Mouse (Mus musculus): ENCODE results near the gene Rfx7.

Gene Rfx7

GRCm38 (mm10) chr9:72531996-72532380, at the start of gene Rfx7:
Rfx7 (plus strand) TSS chr9:72532240.
- peak in 1 of 2 experiments; percentile 82 for DNase-seq (ENCODE audit: low spot score in 2 of 2)

DNA sequence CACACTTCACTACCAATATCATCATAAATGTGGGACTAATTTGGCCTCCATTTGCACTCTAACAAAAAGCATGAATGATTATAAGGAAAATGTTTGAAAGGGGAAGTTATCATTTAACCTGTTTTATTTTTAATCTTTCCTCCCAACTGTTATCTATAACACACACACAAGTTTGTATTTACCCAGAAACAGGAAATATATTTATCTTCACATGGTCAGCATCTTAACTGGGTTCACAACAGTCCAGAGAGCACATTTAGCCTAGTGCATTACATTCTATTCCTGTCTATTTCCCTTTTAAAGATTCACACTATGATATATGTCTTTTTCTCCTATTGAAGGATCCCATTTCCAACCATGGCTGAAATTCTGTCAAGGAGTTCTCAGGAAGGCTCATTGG, 43.5 kb upstream of the Rfx7 start:
- no peak for DNase-seq (ENCODE audit: low spot score in 2 of 2)

DNA sequence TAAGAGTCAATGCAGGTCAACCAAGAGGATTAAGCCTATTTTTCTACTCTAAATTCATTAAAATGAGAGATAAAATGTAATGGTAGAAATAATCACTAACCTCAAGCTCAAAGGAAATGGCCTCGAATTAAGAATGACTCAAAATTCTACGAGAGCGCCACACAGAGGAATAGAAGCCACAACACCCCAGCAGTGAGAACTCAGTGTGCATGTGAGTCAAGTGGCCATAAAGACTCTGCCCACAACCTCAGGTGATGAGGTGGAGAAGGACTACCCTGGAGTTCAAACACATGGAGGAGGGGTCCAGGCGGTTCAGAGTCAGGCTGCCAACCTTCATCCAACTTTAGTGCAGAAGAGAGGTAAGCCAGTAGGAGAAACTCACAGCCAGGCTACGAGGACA, 42.9 kb upstream of the Rfx7 start:
- DNase-seq (ENCODE audit: low spot score in 2 of 2) = no peak

DNA sequence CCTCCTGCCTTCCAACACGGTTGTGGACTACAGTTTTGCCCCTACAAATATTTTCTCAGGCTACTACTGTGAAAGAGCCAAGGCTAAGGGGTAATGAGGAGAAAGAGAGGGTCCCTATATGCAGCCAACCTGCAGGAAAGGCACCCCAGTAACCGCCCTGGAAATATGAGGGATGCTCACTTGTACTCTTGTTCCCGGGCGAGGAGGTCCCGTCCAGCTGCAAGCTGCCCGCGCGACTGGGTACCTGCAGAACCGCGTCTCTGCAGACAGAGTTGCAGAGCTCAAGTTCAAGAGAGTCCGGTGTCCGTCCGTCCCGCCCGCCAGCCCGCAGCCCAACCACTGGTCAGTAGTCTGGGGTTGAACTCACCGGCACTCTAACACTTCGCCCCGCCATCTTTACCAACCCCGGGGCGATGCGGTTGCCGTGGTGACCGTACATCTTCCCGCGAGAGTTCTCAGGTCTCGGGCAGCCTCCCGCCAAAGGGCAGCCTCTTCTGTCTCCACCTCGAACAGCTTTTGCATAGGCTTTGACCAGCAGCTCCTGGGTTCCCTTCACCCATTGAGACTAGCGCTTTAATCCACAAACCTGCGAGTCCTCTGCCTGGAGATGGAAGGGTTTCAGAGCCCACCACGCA, 40.4 kb upstream of the Rfx7 start:
- peak; percentile 94 to 97 for DNase-seq (ENCODE audit: low spot score in 2 of 2)

GRCm38 (mm10) chr9:72492194-72492565, 39.9 kb upstream of the Rfx7 start, which contains the start of gene Tex9:
Tex9 (minus strand) TSS chr9:72492212.
- DNase-seq (ENCODE audit: low spot score in 2 of 2) = no peak

DNA sequence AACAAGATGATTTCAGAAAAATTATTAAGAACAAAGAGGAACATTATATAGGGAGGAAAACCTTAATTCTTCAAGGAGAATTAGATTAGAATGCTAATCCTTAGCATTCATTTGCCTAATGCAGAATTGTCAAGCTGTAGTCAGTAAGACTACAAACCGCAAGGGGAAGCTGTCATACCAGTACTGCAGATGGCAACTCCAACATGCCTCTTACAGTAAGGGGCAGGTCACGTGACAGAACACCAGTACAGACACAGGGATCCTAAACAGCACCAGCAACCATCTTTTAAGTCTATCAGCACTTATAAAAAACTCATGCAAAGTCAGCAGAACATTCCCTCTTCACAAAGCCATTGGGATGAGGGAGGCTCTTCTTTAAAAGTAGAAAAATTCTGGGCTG, 38.6 kb upstream of the Rfx7 start:
- DNase-seq (ENCODE audit: low spot score in 2 of 2) = peak in 1 of 2 experiments; percentile 57

GRCm38 (mm10) chr9:72493984-72494685, 37.9 kb upstream of the Rfx7 start:
- DNase-seq (ENCODE audit: low spot score in 2 of 2) = no peak

DNA sequence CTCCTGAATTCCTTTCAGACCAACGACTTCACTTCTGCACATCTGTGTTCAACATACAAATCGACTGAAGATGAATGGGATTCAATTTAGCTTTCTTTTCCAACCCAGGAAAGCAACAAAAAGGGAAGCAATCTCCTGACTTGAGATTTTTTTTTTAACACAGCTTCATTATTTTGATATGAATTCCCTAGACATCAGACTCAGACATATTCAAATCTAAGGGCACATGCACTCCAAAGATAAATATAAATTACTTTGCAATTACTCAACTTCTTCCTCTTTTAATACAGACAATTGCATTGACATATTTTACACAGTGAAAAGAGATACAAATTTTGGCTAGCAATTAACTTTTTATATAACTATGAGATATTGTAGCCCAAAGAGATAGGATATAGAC, 35.3 kb upstream of the Rfx7 start:
- DNase-seq (ENCODE audit: low spot score in 2 of 2) = no peak

- DNase-seq (ENCODE audit: low spot score in 2 of 2) = no peak
Observed at GRCm38 (mm10) chr9:72497171-72497570, 34.9 kb upstream of the Rfx7 start.

DNA sequence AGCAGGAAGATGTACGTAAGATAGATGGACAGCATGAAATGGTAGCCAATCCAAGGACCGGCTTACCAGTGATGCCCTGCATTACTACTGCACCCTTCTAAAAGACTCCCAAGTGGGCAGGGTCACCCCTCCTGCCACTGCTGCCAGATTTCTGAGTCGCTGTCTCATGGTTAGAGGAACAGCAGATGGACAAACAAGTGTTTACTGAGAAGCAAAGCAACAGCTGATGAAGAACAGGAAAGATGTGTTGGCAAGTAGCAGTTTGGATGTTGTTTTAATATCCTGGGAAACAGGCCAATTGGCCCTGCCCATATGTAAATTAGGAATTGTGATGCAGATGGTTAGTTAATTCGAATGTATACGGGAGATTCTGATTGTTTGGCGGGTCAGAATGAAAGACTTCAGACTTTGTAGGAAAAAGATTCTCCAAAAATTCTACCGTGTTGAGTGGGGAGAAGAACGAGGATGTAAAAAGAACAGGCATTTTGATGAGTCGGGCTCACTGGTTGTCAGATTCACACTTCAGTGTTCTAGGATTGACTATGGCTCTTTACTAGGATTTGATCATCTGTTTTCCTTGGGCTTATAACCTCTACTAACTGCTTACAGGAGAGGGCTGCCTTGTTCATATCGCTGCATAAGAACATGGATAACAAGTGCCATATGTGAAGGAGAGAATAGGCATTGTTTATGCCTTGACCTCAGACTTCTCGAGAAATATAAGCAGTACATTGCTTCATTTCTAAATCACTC, 19.6 kb upstream of the Rfx7 start:
- DNase-seq (ENCODE audit: low spot score in 2 of 2) = no peak

GRCm38 (mm10) chr9:72515366-72515765, 16.7 kb upstream of the Rfx7 start:
- no peak for DNase-seq (ENCODE audit: low spot score in 2 of 2)

DNA sequence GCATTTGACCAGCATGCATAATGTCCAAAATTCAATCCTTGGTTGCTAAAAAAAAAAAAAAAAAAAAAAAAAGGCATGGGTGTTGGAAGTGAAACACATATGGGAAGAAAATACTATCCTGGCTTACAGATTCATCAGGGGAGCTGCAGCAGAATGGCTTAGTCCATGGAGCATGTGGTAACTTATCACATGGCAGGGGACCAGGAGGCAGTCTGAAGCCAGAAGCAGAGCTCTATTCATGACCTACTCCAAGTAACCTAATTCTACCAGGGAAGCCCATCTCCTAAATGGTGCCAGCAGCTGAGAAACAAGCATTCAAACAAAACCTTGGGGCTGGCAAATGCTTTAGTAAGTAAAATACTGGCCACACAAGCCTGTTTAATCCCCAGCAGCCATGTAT, 12.8 kb upstream of the Rfx7 start:
- no peak for DNase-seq (ENCODE audit: low spot score in 2 of 2)

DNA sequence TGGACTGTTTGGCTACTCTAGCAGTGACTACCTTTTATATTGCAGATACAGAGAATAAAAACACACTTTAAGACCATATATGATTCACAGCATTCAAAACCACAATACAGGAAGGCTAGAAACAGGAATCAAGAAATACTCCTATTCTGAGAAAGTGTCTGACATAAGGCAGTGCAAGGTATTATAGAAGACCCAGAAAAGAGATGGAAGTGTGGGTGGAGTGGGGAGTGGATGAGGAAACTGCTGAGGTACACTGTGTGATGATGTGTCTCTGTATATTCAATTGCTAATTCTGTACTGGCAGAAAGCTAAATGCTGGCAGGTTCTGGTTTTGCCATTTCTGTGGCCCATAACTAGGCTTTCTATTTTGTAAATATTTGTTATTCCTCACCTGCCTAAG, 11.2 kb upstream of the Rfx7 start:
- no peak for DNase-seq (ENCODE audit: low spot score in 2 of 2)

DNA sequence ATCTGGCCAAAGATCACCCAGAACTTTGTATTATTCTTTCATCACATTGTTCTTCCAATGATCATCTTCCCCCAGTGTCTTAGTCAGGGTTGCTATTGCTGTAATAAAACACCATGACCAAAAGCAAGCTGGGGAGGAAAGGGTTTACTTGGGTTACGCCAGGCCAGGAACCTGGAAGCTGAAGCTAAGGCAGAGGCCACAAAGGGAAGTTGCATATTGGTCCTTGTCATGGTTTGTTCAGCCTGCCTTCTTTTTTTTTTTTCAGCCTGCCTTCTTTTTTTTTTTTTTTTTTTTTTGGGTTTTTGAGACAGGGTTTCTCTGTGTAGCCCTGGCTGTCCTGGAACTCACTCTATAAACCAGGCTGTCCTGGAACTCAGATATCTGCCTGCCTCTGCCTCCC, 5.9 kb upstream of the Rfx7 start:
- DNase-seq (ENCODE audit: low spot score in 2 of 2) = no peak

DNA sequence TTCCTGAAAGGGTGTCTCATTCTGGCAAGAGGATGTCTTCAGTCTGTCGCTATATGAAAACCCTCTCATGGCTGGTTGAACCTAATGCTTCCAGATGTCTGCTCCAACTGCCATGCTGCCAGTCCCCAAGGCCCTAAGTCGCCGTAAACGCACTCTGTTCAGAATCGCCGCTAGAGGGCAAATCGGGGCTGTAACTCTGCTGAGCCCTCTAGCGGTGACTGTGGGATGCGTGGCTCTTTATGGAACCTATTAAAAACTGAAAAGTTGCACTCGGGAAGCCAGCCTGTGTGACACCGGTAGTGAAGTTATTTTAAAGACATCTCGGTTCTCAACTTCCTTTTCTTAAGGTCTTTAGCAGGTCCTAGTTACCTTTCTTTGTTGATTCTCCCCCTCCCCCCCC, 1.8 kb upstream of the Rfx7 start:
- peak; percentile 80 to 92 for DNase-seq (ENCODE audit: low spot score in 2 of 2)

DNA sequence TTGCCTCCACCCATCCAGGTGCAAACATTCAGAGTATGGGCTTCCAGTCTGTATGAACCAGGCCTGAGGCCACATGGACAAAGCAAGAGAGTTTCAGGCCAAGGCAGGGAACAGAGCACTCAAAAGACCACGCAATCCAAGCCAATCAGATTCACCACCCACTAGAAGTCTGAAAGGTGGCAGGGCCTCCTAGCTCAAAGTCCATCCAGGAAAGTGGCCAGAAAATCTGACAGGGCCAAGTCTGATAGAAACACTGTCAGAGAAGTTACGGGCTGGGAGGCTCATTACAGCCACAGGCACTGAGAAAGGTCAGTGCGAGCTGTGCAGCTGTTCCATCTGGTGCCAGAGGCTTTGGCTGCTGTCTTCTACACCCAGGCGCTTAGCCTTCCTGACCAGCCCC, 1.2 kb upstream of the Rfx7 start:
- DNase-seq (ENCODE audit: low spot score in 2 of 2) = peak; percentile 22 to 30

- DNase-seq (ENCODE audit: low spot score in 2 of 2) = peak; percentile 68 to 85
Observed at GRCm38 (mm10) chr9:72531291-72531995, 597 bp upstream of the Rfx7 start.

DNA sequence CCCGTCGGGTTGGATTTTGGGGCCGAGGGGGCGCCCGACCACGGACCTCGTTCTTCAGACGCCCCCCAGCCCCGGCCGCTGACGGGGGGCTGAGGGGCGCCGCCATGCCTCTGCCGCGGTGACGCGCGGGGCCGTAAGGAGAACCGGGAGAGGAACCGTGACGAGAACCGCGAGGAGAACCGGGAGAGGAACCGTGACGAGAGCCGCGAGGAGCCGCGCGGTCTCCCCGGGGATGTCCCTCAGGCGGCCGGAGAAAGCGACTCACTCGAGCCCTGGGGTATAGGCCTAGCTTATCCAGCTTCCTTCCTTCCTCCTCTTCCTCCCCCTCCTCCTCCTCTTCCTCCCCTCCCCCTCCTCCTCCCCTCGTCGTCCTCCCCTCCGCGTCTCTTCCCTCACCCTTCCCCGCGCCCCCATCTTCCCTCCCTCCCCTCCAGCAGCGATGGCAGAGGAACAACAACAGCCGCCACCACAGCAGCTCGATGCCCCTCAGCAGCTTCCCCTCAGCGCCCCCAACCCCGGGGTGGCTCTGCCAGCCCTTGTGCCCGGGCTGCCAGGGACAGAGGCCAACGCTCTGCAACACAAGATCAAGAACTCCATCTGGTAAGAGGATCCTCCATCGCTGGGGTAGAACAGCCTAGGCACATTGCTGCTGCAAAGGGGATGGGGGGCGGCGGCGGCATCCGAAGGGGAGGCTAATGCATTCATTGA, 495 bp downstream of the Rfx7 start:
- peak; percentile 63 to 69 for DNase-seq (ENCODE audit: low spot score in 2 of 2)

DNA sequence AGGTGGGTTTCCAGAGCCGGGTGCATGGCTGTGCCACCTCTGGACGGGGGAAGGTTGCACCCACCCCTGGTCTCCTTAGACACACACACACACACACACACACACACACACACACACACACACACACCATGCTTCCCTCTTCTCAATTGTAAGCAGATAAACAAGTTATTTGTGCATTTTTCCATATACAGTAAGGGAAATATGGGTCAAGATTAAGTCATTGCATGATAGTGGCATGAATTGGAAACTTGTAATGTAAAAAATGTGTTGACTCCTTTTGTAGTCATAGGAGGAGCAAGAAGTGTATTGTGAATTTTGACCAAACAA, 1.0 kb downstream of the Rfx7 start:
- DNase-seq (ENCODE audit: low spot score in 2 of 2) = no peak

- DNase-seq (ENCODE audit: low spot score in 2 of 2) = no peak
Observed at GRCm38 (mm10) chr9:72534985-72535384, 2.9 kb downstream of the Rfx7 start.

GRCm38 (mm10) chr9:72535394-72535793, 3.4 kb downstream of the Rfx7 start:
- DNase-seq (ENCODE audit: low spot score in 2 of 2) = no peak

DNA sequence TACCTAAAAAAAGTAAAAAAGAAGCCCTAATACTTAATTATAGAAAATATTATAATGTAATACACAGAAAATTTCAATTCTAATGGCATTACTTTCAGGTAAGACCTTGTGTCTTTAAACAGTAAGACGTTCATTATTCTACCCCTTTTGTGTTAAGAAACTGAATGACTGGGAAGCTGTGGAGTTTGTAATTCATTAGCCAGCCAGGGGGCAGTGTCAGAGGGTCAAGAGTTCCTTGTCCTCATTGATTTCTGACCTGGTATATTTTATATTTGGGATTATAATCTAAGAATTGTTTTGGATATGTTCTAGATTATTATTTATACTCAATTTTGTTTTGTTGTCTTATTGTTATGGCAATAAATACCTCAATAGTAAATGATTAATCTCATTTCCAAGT, 5.0 kb downstream of the Rfx7 start:
- DNase-seq (ENCODE audit: low spot score in 2 of 2) = no peak
